Mouse (Mus musculus) liver, postnatal 0 days (tissue): ENCODE results near the gene Tmprss12. TPM values are rescaled to one million over a fixed set of nuclear protein-coding genes. Genes with fewer than 3 reads are reported as not detected.

Experiments used
- ATAC-seq: fragments of 200-750 bp; cut with Nextera tagmentation; 2 replicates; pipeline ENCODE4 v1.8.0; 2017; ENCODE audit warnings: mild to moderate bottlenecking, moderate library complexity
- DNase-seq: peaks from one replicate; pipeline ENCODE4 v3.0.0-alpha.2; 2016
- H3K27ac ChIP-seq: fragments of 300-500 bp; sonication (generic); 2 replicates; pipeline ENCODE4 v1.5.1; 2014; ENCODE audit warnings: antibody characterized with exemption, moderate library complexity, mild to moderate bottlenecking, low read depth
- H3K27me3 ChIP-seq: fragments of 300-500 bp; sonication (generic); 2 replicates; pipeline ENCODE4 v1.6.1; 2014; ENCODE audit warnings: low read length, control low read depth, mixed read lengths; ENCODE audit not compliant: insufficient read depth
- H3K36me3 ChIP-seq: fragments of 300-500 bp; sonication (generic); replicated peaks from 2 replicates; pipeline ENCODE4 v1.6.1; 2014; ENCODE audit warnings: mild to moderate bottlenecking, control low read depth, low read length, moderate library complexity, mixed read lengths; ENCODE audit not compliant: insufficient read depth
- H3K4me1 ChIP-seq: fragments of 300-500 bp; sonication (generic); 2 replicates; pipeline ENCODE4 v1.6.1; 2014; ENCODE audit warnings: antibody characterized with exemption, mild to moderate bottlenecking, control low read depth; ENCODE audit not compliant: insufficient read depth
- H3K4me2 ChIP-seq: fragments of 300-500 bp; sonication (generic); 2 replicates; pipeline ENCODE4 v1.6.1; 2014; ENCODE audit warnings: low read depth, mild to moderate bottlenecking, low read length, moderate library complexity, mixed read lengths
- H3K4me3 ChIP-seq: fragments of 300-500 bp; sonication (generic); 2 replicates; pipeline ENCODE4 v1.5.1; 2014; ENCODE audit warnings: low read depth, low read length
- H3K9ac ChIP-seq: fragments of 300-500 bp; sonication (generic); replicated peaks from 2 replicates; pipeline ENCODE4 v1.6.1; 2014; ENCODE audit warnings: mild to moderate bottlenecking, moderate library complexity
- H3K9me3 ChIP-seq: fragments of 300-500 bp; sonication (generic); 2 replicates; pipeline ENCODE4 v1.6.1; 2016; ENCODE audit warnings: mild to moderate bottlenecking, control low read depth, low read length, mixed read lengths
- CTCF ChIP-seq: sonication (generic); IDR thresholded peaks from 2 replicates; pipeline ENCODE4 v1.5.1; 2016; ENCODE audit warnings: antibody characterized with exemption, low read depth
- EP300 ChIP-seq: IDR thresholded peaks from 2 replicates; pipeline ENCODE4 v1.6.1; 2016; ENCODE audit warnings: antibody characterized with exemption, low read depth, mild to moderate bottlenecking
- WGBS: fragments of 180-500 bp; shearing (Covaris S2); extraction: QIAGEN DNeasy Blood & Tissue Kit; methylation state at CpG from one replicate; pipeline ENCODE4 v1.1.7; 2014; ENCODE audit not compliant: insufficient replicate concordance; 5-methylcytosine and 5-hydroxymethylcytosine counted together
- polyA plus RNA-seq: library from polyadenylated mRNA; unstranded; fragments of >200 nt; fragmentation: Nextera tagmentation; extraction: Ambion mirVana; gene quantifications from 2 replicates; pipeline ENCODE4 v1.2.1, GENCODE M21; 2015

Tmprss12 gene
- polyA plus RNA-seq, 1 experiment from 2014 or later, result not detected

GRCm38 (mm10) chr15:100297856-100298255 is 17.2 kb downstream of the Tmprss12 start:
- no peak overlapping the region for H3K27ac ChIP-seq
- no peak for DNase-seq
- H3K4me2 ChIP-seq, result no peak overlapping the region
- no peaks in the 10 kb centered on the region for H3K36me3 ChIP-seq
- no peaks in the 10 kb centered on the region for H3K27me3 ChIP-seq
- ATAC-seq, result no peak
- no peaks in the 10 kb centered on the region for H3K9me3 ChIP-seq
- no peak for TF ChIP-seq CTCF
- no peak for TF ChIP-seq EP300
- no peaks in the 10 kb centered on the region; the same call in 1 of the 2 replicates for H3K4me1 ChIP-seq
- H3K4me3 ChIP-seq, result no peak overlapping the region
- no peak overlapping the region for H3K9ac ChIP-seq
- WGBS, result 72% methylated on average over 5 of the region's 5 CpGs

GRCm38 (mm10) chr15:100300499-100300898 is 19.9 kb downstream of the Tmprss12 start:
- H3K9ac ChIP-seq, result no peak overlapping the region
- no peak overlapping the region for H3K27ac ChIP-seq
- no peaks in the 10 kb centered on the region for H3K36me3 ChIP-seq
- no peak for DNase-seq
- no peak overlapping the region for H3K4me2 ChIP-seq
- 64% methylated on average over 6 of the region's 6 CpGs for WGBS
- no peaks in the 10 kb centered on the region for H3K9me3 ChIP-seq
- H3K4me3 ChIP-seq, result no peak overlapping the region
- ATAC-seq, result no peak
- H3K4me1 ChIP-seq, result peaks cover 9% of the 10 kb centered on the region; the same call in 1 of the 2 replicates
- no peaks in the 10 kb centered on the region for H3K27me3 ChIP-seq
- TF ChIP-seq CTCF (no peak), EP300 (no peak)

DNA sequence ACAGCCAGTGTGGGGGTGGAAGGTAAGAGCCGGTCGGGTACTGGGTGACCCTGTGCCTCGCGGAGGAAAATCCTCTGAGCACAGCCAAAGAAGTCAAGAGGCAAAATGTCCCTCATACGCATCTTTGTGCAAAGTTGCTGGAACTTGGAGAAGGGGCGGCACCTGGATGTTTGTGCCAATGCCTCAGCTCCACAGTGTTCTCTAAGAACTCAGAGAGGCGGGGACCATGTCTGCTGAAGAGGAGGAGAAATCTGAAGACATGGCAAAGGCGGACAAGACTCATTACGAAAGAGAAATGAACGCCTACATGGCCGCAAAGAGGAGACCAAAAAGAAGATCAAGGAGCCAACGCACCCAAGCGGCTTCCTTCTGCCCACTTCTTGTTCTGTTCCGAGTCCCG is 20.9 kb downstream of the Tmprss12 start:
- H3K27ac ChIP-seq, result no peak overlapping the region
- H3K4me2 ChIP-seq, result no peak overlapping the region
- no peaks in the 10 kb centered on the region for H3K9me3 ChIP-seq
- WGBS, result 80% methylated on average over 15 of the region's 15 CpGs
- no peaks in the 10 kb centered on the region for H3K36me3 ChIP-seq
- no peak for DNase-seq
- no peak overlapping the region for H3K4me3 ChIP-seq
- H3K9ac ChIP-seq, result no peak overlapping the region
- ATAC-seq, result no peak
- TF ChIP-seq CTCF, result no peak
- no peak for TF ChIP-seq EP300
- peaks cover 13% of the 10 kb centered on the region; the same call in 1 of the 2 replicates for H3K4me1 ChIP-seq
- no peaks in the 10 kb centered on the region for H3K27me3 ChIP-seq

DNA sequence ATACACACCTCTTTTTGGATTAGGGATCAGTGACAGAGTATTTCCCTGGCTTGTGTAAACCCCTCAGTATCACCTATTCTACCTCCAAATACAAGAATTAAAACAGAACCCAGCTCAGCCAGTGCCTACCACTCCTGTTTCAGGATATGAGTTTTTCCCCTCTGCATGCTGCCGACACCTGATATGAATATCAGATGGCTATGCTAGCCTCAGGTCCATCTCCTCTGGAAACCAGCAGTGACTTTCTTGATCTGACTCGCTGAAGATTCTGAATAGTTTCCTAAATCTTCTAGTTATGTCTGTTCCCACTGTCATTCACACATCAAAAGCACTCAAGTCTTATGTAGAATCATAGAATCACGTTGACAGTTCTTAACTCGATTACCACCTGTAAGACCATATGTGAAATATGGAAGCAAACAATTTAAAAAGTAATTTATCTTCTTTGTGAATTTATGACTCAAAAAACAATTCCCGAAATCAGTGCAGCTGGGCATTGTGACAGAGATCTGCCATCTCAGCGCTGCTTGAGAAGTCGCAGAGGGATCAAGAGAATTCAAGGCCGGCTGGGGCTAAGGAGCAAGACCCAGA is 22.9 kb downstream of the Tmprss12 start:
- no peak for ATAC-seq

GRCm38 (mm10) chr15:100304019-100304991 is 23.7 kb downstream of the Tmprss12 start, which contains the start of gene Mettl7a1:
TSS of gene Mettl7a1 (plus strand) at chr15:100304140.
- Histone ChIP-seq H3K9ac (peak within 1 kb of the TSS; percentile 79), H3K27ac (peak within 1 kb of the TSS; percentile 98), H3K4me2 (peak within 1 kb of the TSS; percentile 78), H3K4me1 (peaks cover 13% of the 10 kb centered on the region; the same call in 1 of the 2 replicates), H3K36me3 (no peaks in the 10 kb centered on the region), H3K4me3 (peak within 1 kb of the TSS; percentile 69), H3K9me3 (no peaks in the 10 kb centered on the region), H3K27me3 (no peaks in the 10 kb centered on the region)
- WGBS, result under 1% methylated on average over 20 of the region's 30 CpGs
- no peak for TF ChIP-seq CTCF
- TF ChIP-seq EP300, result peak; percentile 87
- ATAC-seq, result peak; percentile 81
- DNase-seq, result peak; percentile 85

More for the DNA sequence above, 22.9 kb downstream of the Tmprss12 start:
- no peak for TF ChIP-seq CTCF
- TF ChIP-seq EP300, result no peak
- H3K9me3 ChIP-seq, result no peaks in the 10 kb centered on the region
- DNase-seq, result no peak
- 39% methylated on average over 8 of the region's 8 CpGs for WGBS
- peaks cover 13% of the 10 kb centered on the region; the same call in 1 of the 2 replicates for H3K4me1 ChIP-seq
- H3K4me3 ChIP-seq, result peak overlapping the region; percentile 69
- H3K9ac ChIP-seq, result no peak overlapping the region
- peak overlapping the region; percentile 78 for H3K4me2 ChIP-seq
- no peaks in the 10 kb centered on the region for H3K27me3 ChIP-seq
- H3K27ac ChIP-seq, result peak overlapping the region; percentile 98
- H3K36me3 ChIP-seq, result no peaks in the 10 kb centered on the region

DNA sequence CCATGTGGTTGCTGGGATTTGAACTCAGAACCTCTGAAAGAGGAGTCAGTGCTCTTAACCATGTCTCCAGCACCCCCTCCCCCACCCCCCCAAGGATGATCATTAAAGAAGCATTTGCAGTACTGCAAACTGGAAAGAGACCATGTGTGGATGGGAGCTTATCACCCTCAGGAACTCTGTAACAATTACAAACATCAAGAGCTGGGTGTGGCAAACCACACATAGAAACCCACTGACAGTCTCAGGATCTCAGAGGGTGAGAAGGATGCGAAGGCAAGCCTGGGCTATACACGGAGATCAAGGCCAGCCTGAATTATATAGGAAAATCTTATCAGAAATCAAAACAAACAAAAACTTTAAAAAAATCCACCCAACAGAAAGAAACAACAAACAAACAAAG is 25.6 kb downstream of the Tmprss12 start:
- Histone ChIP-seq H3K9ac (no peak overlapping the region), H3K27me3 (no peaks in the 10 kb centered on the region), H3K27ac (no peak overlapping the region), H3K4me3 (peak overlapping the region; percentile 69), H3K4me1 (peaks cover 13% of the 10 kb centered on the region; the same call in 1 of the 2 replicates), H3K4me2 (peak overlapping the region; percentile 78), H3K36me3 (no peaks in the 10 kb centered on the region), H3K9me3 (no peaks in the 10 kb centered on the region)
- no peak for ATAC-seq
- WGBS, result 35% methylated on average over 2 of the region's 2 CpGs
- DNase-seq, result no peak
- TF ChIP-seq EP300 (no peak), CTCF (no peak)
